Mouse (Mus musculus): ENCODE measurements at regions not wholly inside any gene's neighbourhood (a gene's known extent, or its start where the extent isn't known, plus 50 kb on each side); places are given as distances from the start of the nearest gene placed in this dataset.

DNA sequence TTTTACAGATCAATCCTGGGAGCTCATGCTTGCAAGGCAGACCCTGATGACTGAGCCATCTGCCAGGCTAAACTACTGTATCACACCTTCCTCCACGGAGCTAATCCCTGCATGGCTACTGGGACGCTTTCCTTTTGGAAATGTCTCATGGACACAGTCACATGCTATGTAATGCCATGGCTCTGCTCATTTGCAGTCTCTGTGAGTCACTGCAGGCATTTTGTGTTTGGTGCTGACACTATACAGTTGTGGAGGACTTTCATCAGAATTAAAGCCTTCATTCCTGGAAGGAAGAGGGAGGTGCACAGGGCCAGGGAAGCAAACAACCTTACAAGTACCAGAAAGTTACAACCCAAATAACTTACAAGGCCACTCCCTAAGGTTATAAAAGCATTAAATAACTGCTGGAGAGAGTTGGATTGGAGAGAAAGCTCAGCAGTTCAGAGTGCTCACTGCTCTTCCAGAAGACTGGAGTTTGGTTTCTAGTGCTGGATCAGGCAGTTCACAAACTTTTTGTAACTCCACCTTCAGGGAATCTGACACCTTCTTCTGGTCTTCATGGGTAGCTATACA lies 544.3 kb upstream of the Hs6st1 start:
- TF ChIP-seq ZNF384 (IDR thresholded peaks at IDR 0.05; ENCODE audit: low read depth, low read length) (no peak), CHD2 (IDR thresholded peaks at IDR 0.05; ENCODE audit: low read depth, low read length) (no peak), HCFC1 (IDR thresholded peaks at IDR 0.05; ENCODE audit: borderline replicate concordance, insufficient read depth, low read length) (no peak)
